18 mouse cellular contexts compared by ENCODE assay signal in genomic region chr2:102725054-102725453, GRCm38 (mm10).
DNase-seq lines count a peak whose midpoint lies in the region; ATAC-seq and TF ChIP-seq lines count a peak whose summit lies in the region.
"Had no signal": no experiment of that assay in that cellular context is flagged by ENCODE, and none has a peak within 500 bp of the region (broad histone marks: within the 10 kb centered on the region; RNA-seq: fewer than 3 reads in every experiment).

No protein-coding gene starts in this region.

- no peaks in the 10 kb centered on the region for H3K36me3 ChIP-seq in heart, adult 2 months (ENCODE audit: control insufficient read depth, insufficient read depth, low read length)
- H3K36me3 ChIP-seq in forebrain, embryonic 14.5 days (ENCODE audit: control insufficient read depth, insufficient read depth, low read length), result no peaks in the 10 kb centered on the region
- H3K36me3 ChIP-seq: embryonic facial prominence, embryonic 13.5 days; forebrain, embryonic 12.5 days; hindbrain, embryonic 13.5 days had no signal

- DNase-seq in heart, adult 11 months, result peak; percentile 51
- DNase-seq in heart, adult 2 months, result no peak
- peak; percentile 64 for DNase-seq in right cerebral cortex, adult 18-20 months
- no peak for DNase-seq in right cerebral cortex, postnatal 4 days
- no peak for DNase-seq in forebrain, embryonic 14.5 days (ENCODE audit: low spot score)
- DNase-seq: adrenal gland, adult 8-10 months; adrenal gland, postnatal 36 days; cerebellum, adult 11-12 months; cerebellum, adult 9-10 months; cerebellum, postnatal 25 days; forebrain, postnatal 0 days; gastrocnemius, postnatal 14 days; heart, postnatal 10 days had no signal

- H3K27ac ChIP-seq in heart, adult 2 months, result no peak overlapping the region
- H3K27ac ChIP-seq in olfactory bulb, adult 2 months (ENCODE audit: insufficient read depth, low read depth, low read length), result peak overlapping the region; percentile 53
- H3K27ac ChIP-seq in forebrain, embryonic 14.5 days (ENCODE audit: low read depth, low read length), result no peak overlapping the region
- H3K27ac ChIP-seq: embryonic facial prominence, embryonic 13.5 days; forebrain, embryonic 12.5 days; hindbrain, embryonic 13.5 days; hindbrain, postnatal 0 days had no signal

- TF ChIP-seq EP300 in heart, adult 2 months (IDR thresholded peaks at IDR 0.05; ENCODE audit: insufficient read depth, low read depth, low read length), result no peak

- 54% methylated on average over 3 of the region's 3 CpGs for WGBS in heart, adult 2 months
- 32% methylated on average over 3 of the region's 3 CpGs for WGBS in olfactory bulb, adult 2 months
- whole genome bisulfite sequencing in forebrain, embryonic 14.5 days, result 82% methylated on average over 3 of the region's 3 CpGs

- no peak for ATAC-seq in forebrain, embryonic 14.5 days
- ATAC-seq: forebrain, postnatal 0 days; hindbrain, postnatal 0 days had no signal

- H3K27me3 ChIP-seq in heart, adult 2 months (ENCODE audit: control insufficient read depth, insufficient read depth, low read length), result no peaks in the 10 kb centered on the region
- no peaks in the 10 kb centered on the region for H3K27me3 ChIP-seq in forebrain, embryonic 14.5 days (replicated peaks; ENCODE audit: control insufficient read depth, insufficient read depth, low read length)
- H3K27me3 ChIP-seq: embryonic facial prominence, embryonic 13.5 days; forebrain, embryonic 12.5 days; hindbrain, embryonic 13.5 days had no signal

- TF ChIP-seq CTCF in heart, adult 2 months (IDR thresholded peaks at IDR 0.05), result no peak
- no peak for TF ChIP-seq CTCF in olfactory bulb, adult 2 months (IDR thresholded peaks at IDR 0.05; ENCODE audit: insufficient read depth, low read depth, low read length)

- no peaks in the 10 kb centered on the region; the same call in 1 of the 2 replicates for H3K4me1 ChIP-seq in heart, adult 2 months (ENCODE audit: control insufficient read depth, insufficient read depth, low read length)
- H3K4me1 ChIP-seq in olfactory bulb, adult 2 months (ENCODE audit: control insufficient read depth, insufficient read depth, low read length), result no peaks in the 10 kb centered on the region
- no peaks in the 10 kb centered on the region for H3K4me1 ChIP-seq in forebrain, embryonic 14.5 days (ENCODE audit: control insufficient read depth, insufficient read depth, low read length)
- H3K4me1 ChIP-seq: embryonic facial prominence, embryonic 13.5 days had no signal

- no peak for TF ChIP-seq POLR2A in heart, adult 2 months (IDR thresholded peaks at IDR 0.05; ENCODE audit: insufficient read depth, low read depth, low read length)
- TF ChIP-seq POLR2A in olfactory bulb, adult 2 months (IDR thresholded peaks at IDR 0.05; ENCODE audit: insufficient read depth, low read depth, low read length), result no peak

- H3K4me3 ChIP-seq in heart, adult 2 months, result no peak overlapping the region
- H3K4me3 ChIP-seq in olfactory bulb, adult 2 months (ENCODE audit: insufficient read depth, low read depth, low read length), result no peak overlapping the region
- H3K4me3 ChIP-seq in forebrain, embryonic 14.5 days (ENCODE audit: low read depth, low read length), result no peak overlapping the region
- H3K4me3 ChIP-seq: embryonic facial prominence, embryonic 13.5 days; forebrain, embryonic 12.5 days; hindbrain, embryonic 13.5 days had no signal

- no peaks in the 10 kb centered on the region for H3K79me2 ChIP-seq in heart, adult 2 months (replicated peaks; ENCODE audit: control insufficient read depth, insufficient read depth, low read length)

- H3K9ac ChIP-seq in heart, adult 2 months (ENCODE audit: low read depth, low read length), result no peak overlapping the region
- no peak overlapping the region for H3K9ac ChIP-seq in forebrain, embryonic 14.5 days (ENCODE audit: low read length)
- H3K9ac ChIP-seq: embryonic facial prominence, embryonic 13.5 days; forebrain, embryonic 12.5 days; forebrain, postnatal 0 days; hindbrain, embryonic 13.5 days had no signal

- H3K4me2 ChIP-seq in forebrain, embryonic 14.5 days (ENCODE audit: low read length), result no peak overlapping the region
- H3K4me2 ChIP-seq: embryonic facial prominence, embryonic 13.5 days; forebrain, embryonic 12.5 days; hindbrain, embryonic 13.5 days had no signal

- intact Hi-C loops in heart, adult 2 months (cut with DNase I), result no loop called here

- no peaks in the 10 kb centered on the region for H3K9me3 ChIP-seq in forebrain, embryonic 14.5 days (replicated peaks; ENCODE audit: control insufficient read depth, low read length)
- H3K9me3 ChIP-seq: embryonic facial prominence, embryonic 13.5 days; forebrain, embryonic 12.5 days; hindbrain, embryonic 13.5 days had no signal

Comparison
In these comparisons a context has a peak if more than half of its experiments do, and no peak if none do; other contexts are left out.
1. DNase-seq: peak in heart, adult 11 months (single experiment) and right cerebral cortex, adult 18-20 months (single experiment); none in heart, adult 2 months (0 of 2), right cerebral cortex, postnatal 4 days (single experiment) and forebrain, embryonic 14.5 days (single experiment).